Mouse (Mus musculus): ENCODE measurements around the gene Dnpep.

GRCm38 (mm10) chr1:75349275-75349674, 31.5 kb upstream of the Dnpep start:
- TF ChIP-seq CTCF (IDR thresholded peaks at IDR 0.05; ENCODE audit: insufficient read depth, low read depth, low read length) (no peak), POLR2A (IDR thresholded peaks at IDR 0.05; ENCODE audit: insufficient read depth, low read depth, low read length) (no peak)
